Mouse (Mus musculus): ENCODE results near the gene Wwc2. TPM values are rescaled to one million over a fixed set of nuclear protein-coding genes. Genes with fewer than 3 reads are reported as not detected.
A peak's percentile ranks its signal among the peaks of the same experiment; 100 is the strongest.

Gene Wwc2
- polyA plus RNA-seq, 1 experiment from 2014 or later, result 3.0 TPM

- no peak overlapping the region for H3K4me2 ChIP-seq (ENCODE audit: low read length)
- H3K9ac ChIP-seq (ENCODE audit: low read length), result no peak overlapping the region
- H3K4me3 ChIP-seq (ENCODE audit: low read depth, low read length), result no peak overlapping the region
- H3K27me3 ChIP-seq (replicated peaks; ENCODE audit: control insufficient read depth, insufficient read depth, low read length), result no peaks in the 10 kb centered on the region
- H3K36me3 ChIP-seq (ENCODE audit: control insufficient read depth, insufficient read depth, low read length), result no peaks in the 10 kb centered on the region
- ATAC-seq, result no peak
- 94% methylated on average over 3 of the region's 3 CpGs for WGBS
- H3K27ac ChIP-seq (ENCODE audit: low read depth, low read length), result no peak overlapping the region
- no peaks in the 10 kb centered on the region for H3K9me3 ChIP-seq (replicated peaks; ENCODE audit: control insufficient read depth, low read length)
- DNase-seq (ENCODE audit: low spot score), result no peak
- H3K4me1 ChIP-seq (ENCODE audit: control insufficient read depth, insufficient read depth, low read length), result no peaks in the 10 kb centered on the region
These were observed 90.8 kb downstream of the Wwc2 start for GRCm38 (mm10) chr8:47899891-47900290.

GRCm38 (mm10) chr8:47892419-47892818 is 98.3 kb downstream of the Wwc2 start:
- Histone ChIP-seq H3K27ac (ENCODE audit: low read depth, low read length) (no peak overlapping the region), H3K27me3 (replicated peaks; ENCODE audit: control insufficient read depth, insufficient read depth, low read length) (no peaks in the 10 kb centered on the region), H3K9me3 (replicated peaks; ENCODE audit: control insufficient read depth, low read length) (no peaks in the 10 kb centered on the region), H3K4me3 (ENCODE audit: low read depth, low read length) (no peak overlapping the region), H3K36me3 (ENCODE audit: control insufficient read depth, insufficient read depth, low read length) (no peaks in the 10 kb centered on the region), H3K4me2 (ENCODE audit: low read length) (no peak overlapping the region), H3K4me1 (ENCODE audit: control insufficient read depth, insufficient read depth, low read length) (no peaks in the 10 kb centered on the region), H3K9ac (ENCODE audit: low read length) (no peak overlapping the region)
- DNase-seq (ENCODE audit: low spot score), result no peak
- ATAC-seq, result no peak
- 97% methylated on average over 3 of the region's 3 CpGs for WGBS

GRCm38 (mm10) chr8:47891641-47892040 is 99.1 kb downstream of the Wwc2 start:
- Histone ChIP-seq H3K4me2 (ENCODE audit: low read length) (no peak overlapping the region), H3K4me1 (ENCODE audit: control insufficient read depth, insufficient read depth, low read length) (no peaks in the 10 kb centered on the region), H3K27ac (ENCODE audit: low read depth, low read length) (no peak overlapping the region), H3K27me3 (replicated peaks; ENCODE audit: control insufficient read depth, insufficient read depth, low read length) (no peaks in the 10 kb centered on the region), H3K4me3 (ENCODE audit: low read depth, low read length) (no peak overlapping the region), H3K36me3 (ENCODE audit: control insufficient read depth, insufficient read depth, low read length) (no peaks in the 10 kb centered on the region), H3K9me3 (replicated peaks; ENCODE audit: control insufficient read depth, low read length) (no peaks in the 10 kb centered on the region), H3K9ac (ENCODE audit: low read length) (no peak overlapping the region)
- DNase-seq (ENCODE audit: low spot score) (peak; percentile 4), ATAC-seq (no peak)
- 47% methylated on average over 13 of the region's 13 CpGs for WGBS

GRCm38 (mm10) chr8:47890814-47891210 is 99.9 kb downstream of the Wwc2 start:
- ATAC-seq (no peak), DNase-seq (ENCODE audit: low spot score) (no peak)
- Histone ChIP-seq H3K4me3 (ENCODE audit: low read depth, low read length) (no peak overlapping the region), H3K36me3 (ENCODE audit: control insufficient read depth, insufficient read depth, low read length) (no peaks in the 10 kb centered on the region), H3K9me3 (replicated peaks; ENCODE audit: control insufficient read depth, low read length) (no peaks in the 10 kb centered on the region), H3K4me2 (ENCODE audit: low read length) (no peak overlapping the region), H3K27ac (ENCODE audit: low read depth, low read length) (no peak overlapping the region), H3K27me3 (replicated peaks; ENCODE audit: control insufficient read depth, insufficient read depth, low read length) (no peaks in the 10 kb centered on the region), H3K4me1 (ENCODE audit: control insufficient read depth, insufficient read depth, low read length) (no peaks in the 10 kb centered on the region), H3K9ac (ENCODE audit: low read length) (no peak overlapping the region)
- 87% methylated on average over 13 of the region's 13 CpGs for WGBS

GRCm38 (mm10) chr8:47889936-47890813 is 100.5 kb downstream of the Wwc2 start:
- Histone ChIP-seq H3K27me3 (replicated peaks; ENCODE audit: control insufficient read depth, insufficient read depth, low read length) (no peaks in the 10 kb centered on the region), H3K9me3 (replicated peaks; ENCODE audit: control insufficient read depth, low read length) (no peaks in the 10 kb centered on the region), H3K4me2 (ENCODE audit: low read length) (no peak overlapping the region), H3K4me3 (ENCODE audit: low read depth, low read length) (no peak overlapping the region), H3K9ac (ENCODE audit: low read length) (no peak overlapping the region), H3K36me3 (ENCODE audit: control insufficient read depth, insufficient read depth, low read length) (no peaks in the 10 kb centered on the region), H3K27ac (ENCODE audit: low read depth, low read length) (no peak overlapping the region), H3K4me1 (ENCODE audit: control insufficient read depth, insufficient read depth, low read length) (no peaks in the 10 kb centered on the region)
- ATAC-seq (peak; percentile 76; the same call in 1 of the 2 replicates), DNase-seq (ENCODE audit: low spot score) (peak; percentile 30)
- 76% methylated on average over 23 of the region's 23 CpGs for WGBS

- WGBS, result 79% methylated on average over 11 of the region's 11 CpGs
- H3K36me3 ChIP-seq (ENCODE audit: control insufficient read depth, insufficient read depth, low read length), result no peaks in the 10 kb centered on the region
- no peaks in the 10 kb centered on the region for H3K9me3 ChIP-seq (replicated peaks; ENCODE audit: control insufficient read depth, low read length)
- ATAC-seq, result no peak
- no peak overlapping the region for H3K9ac ChIP-seq (ENCODE audit: low read length)
- DNase-seq (ENCODE audit: low spot score), result no peak
- H3K4me1 ChIP-seq (ENCODE audit: control insufficient read depth, insufficient read depth, low read length), result no peaks in the 10 kb centered on the region
- no peak overlapping the region for H3K4me3 ChIP-seq (ENCODE audit: low read depth, low read length)
- H3K27me3 ChIP-seq (replicated peaks; ENCODE audit: control insufficient read depth, insufficient read depth, low read length), result no peaks in the 10 kb centered on the region
- no peak overlapping the region for H3K27ac ChIP-seq (ENCODE audit: low read depth, low read length)
- H3K4me2 ChIP-seq (ENCODE audit: low read length), result no peak overlapping the region
These were observed 101.7 kb downstream of the Wwc2 start for GRCm38 (mm10) chr8:47888841-47889570.

GRCm38 (mm10) chr8:47884306-47884705 is 106.4 kb downstream of the Wwc2 start:
- H3K27me3 ChIP-seq (replicated peaks; ENCODE audit: control insufficient read depth, insufficient read depth, low read length), result no peaks in the 10 kb centered on the region
- WGBS, result 90% methylated on average over 5 of the region's 5 CpGs
- H3K4me2 ChIP-seq (ENCODE audit: low read length), result no peak overlapping the region
- no peak overlapping the region for H3K27ac ChIP-seq (ENCODE audit: low read depth, low read length)
- H3K9ac ChIP-seq (ENCODE audit: low read length), result no peak overlapping the region
- DNase-seq (ENCODE audit: low spot score), result no peak
- no peaks in the 10 kb centered on the region; the same call in none of the 2 replicates for H3K36me3 ChIP-seq (ENCODE audit: control insufficient read depth, insufficient read depth, low read length)
- H3K4me3 ChIP-seq (ENCODE audit: low read depth, low read length), result no peak overlapping the region
- H3K4me1 ChIP-seq (ENCODE audit: control insufficient read depth, insufficient read depth, low read length), result no peaks in the 10 kb centered on the region
- no peak for ATAC-seq
- no peaks in the 10 kb centered on the region for H3K9me3 ChIP-seq (replicated peaks; ENCODE audit: control insufficient read depth, low read length)

GRCm38 (mm10) chr8:47883739-47884138 is 107.0 kb downstream of the Wwc2 start:
- Histone ChIP-seq H3K9me3 (replicated peaks; ENCODE audit: control insufficient read depth, low read length) (no peaks in the 10 kb centered on the region), H3K27ac (ENCODE audit: low read depth, low read length) (no peak overlapping the region), H3K4me2 (ENCODE audit: low read length) (no peak overlapping the region), H3K4me1 (ENCODE audit: control insufficient read depth, insufficient read depth, low read length) (no peaks in the 10 kb centered on the region), H3K9ac (ENCODE audit: low read length) (no peak overlapping the region), H3K4me3 (ENCODE audit: low read depth, low read length) (no peak overlapping the region), H3K27me3 (replicated peaks; ENCODE audit: control insufficient read depth, insufficient read depth, low read length) (no peaks in the 10 kb centered on the region), H3K36me3 (ENCODE audit: control insufficient read depth, insufficient read depth, low read length) (no peaks in the 10 kb centered on the region; the same call in none of the 2 replicates)
- DNase-seq (ENCODE audit: low spot score) (no peak), ATAC-seq (no peak)
- WGBS, result 89% methylated on average over 8 of the region's 8 CpGs

GRCm38 (mm10) chr8:47878516-47878915 is 112.2 kb downstream of the Wwc2 start:
- 68% methylated on average over 3 of the region's 3 CpGs for WGBS
- no peak overlapping the region for H3K4me2 ChIP-seq (ENCODE audit: low read length)
- no peaks in the 10 kb centered on the region for H3K27me3 ChIP-seq (replicated peaks; ENCODE audit: control insufficient read depth, insufficient read depth, low read length)
- ATAC-seq, result no peak
- H3K36me3 ChIP-seq (ENCODE audit: control insufficient read depth, insufficient read depth, low read length), result no peaks in the 10 kb centered on the region; the same call in none of the 2 replicates
- H3K9ac ChIP-seq (ENCODE audit: low read length), result no peak overlapping the region
- no peaks in the 10 kb centered on the region for H3K9me3 ChIP-seq (replicated peaks; ENCODE audit: control insufficient read depth, low read length)
- no peaks in the 10 kb centered on the region for H3K4me1 ChIP-seq (ENCODE audit: control insufficient read depth, insufficient read depth, low read length)
- no peak overlapping the region for H3K4me3 ChIP-seq (ENCODE audit: low read depth, low read length)
- DNase-seq (ENCODE audit: low spot score), result no peak
- no peak overlapping the region for H3K27ac ChIP-seq (ENCODE audit: low read depth, low read length)

Measured in forebrain, embryonic 14.5 days (tissue).